Mouse (Mus musculus) midbrain, embryonic 15.5 days (tissue): ENCODE measurements around the gene Sim2. TPM values are rescaled to one million over a fixed set of nuclear protein-coding genes. Genes with fewer than 3 reads are reported as not detected.

Source experiments
- ATAC-seq: fragments of 200-750 bp; cut with Nextera tagmentation; replicated peaks from 2 replicates; pipeline ENCODE4 v1.8.0; 2017; ENCODE audit warnings: moderate TSS enrichment
- H3K27ac ChIP-seq: fragments of 300-500 bp; sonication (generic); 2 replicates; pipeline ENCODE4 v1.5.1; 2015; ENCODE audit warnings: mild to moderate bottlenecking, inconsistent platforms
- H3K27me3 ChIP-seq: fragments of 300-500 bp; sonication (generic); replicated peaks from 2 replicates; pipeline ENCODE4 v1.6.1; 2015; ENCODE audit warnings: inconsistent platforms
- H3K36me3 ChIP-seq: fragments of 300-500 bp; sonication (generic); replicated peaks from 2 replicates; pipeline ENCODE4 v1.6.1; 2015; ENCODE audit warnings: inconsistent platforms
- H3K4me1 ChIP-seq: fragments of 300-500 bp; sonication (generic); 2 replicates; pipeline ENCODE4 v1.6.1; 2015; ENCODE audit warnings: inconsistent platforms
- H3K4me2 ChIP-seq: fragments of 300-500 bp; sonication (generic); 2 replicates; pipeline ENCODE4 v1.6.1; 2015; ENCODE audit warnings: inconsistent platforms, mild to moderate bottlenecking, moderate library complexity
- H3K4me3 ChIP-seq: fragments of 300-500 bp; sonication (generic); 2 replicates; pipeline ENCODE4 v1.5.1; 2015; ENCODE audit warnings: mild to moderate bottlenecking, inconsistent platforms
- H3K9ac ChIP-seq: fragments of 300-500 bp; sonication (generic); 2 replicates; pipeline ENCODE4 v1.6.1; 2015; ENCODE audit warnings: mild to moderate bottlenecking, inconsistent platforms
- H3K9me3 ChIP-seq: fragments of 300-500 bp; sonication (generic); 2 replicates; pipeline ENCODE4 v1.6.1; 2016; ENCODE audit warnings: inconsistent platforms
- WGBS: fragments of 180-500 bp; shearing (Covaris S2); methylation state at CpG from one replicate; pipeline ENCODE4 v1.1.7; 2015; ENCODE audit warnings: mixed read lengths; 5-methylcytosine and 5-hydroxymethylcytosine counted together
- polyA plus RNA-seq: library from polyadenylated mRNA; unstranded; fragments of >200 nt; fragmentation: Nextera tagmentation; extraction: Ambion mirVana; gene quantifications from 2 replicates; pipeline ENCODE4 v1.2.1, GENCODE M21; 2015

Sim2 gene
- 0.06 and 0.25 TPM in 2 replicates for polyA plus RNA-seq

DNA sequence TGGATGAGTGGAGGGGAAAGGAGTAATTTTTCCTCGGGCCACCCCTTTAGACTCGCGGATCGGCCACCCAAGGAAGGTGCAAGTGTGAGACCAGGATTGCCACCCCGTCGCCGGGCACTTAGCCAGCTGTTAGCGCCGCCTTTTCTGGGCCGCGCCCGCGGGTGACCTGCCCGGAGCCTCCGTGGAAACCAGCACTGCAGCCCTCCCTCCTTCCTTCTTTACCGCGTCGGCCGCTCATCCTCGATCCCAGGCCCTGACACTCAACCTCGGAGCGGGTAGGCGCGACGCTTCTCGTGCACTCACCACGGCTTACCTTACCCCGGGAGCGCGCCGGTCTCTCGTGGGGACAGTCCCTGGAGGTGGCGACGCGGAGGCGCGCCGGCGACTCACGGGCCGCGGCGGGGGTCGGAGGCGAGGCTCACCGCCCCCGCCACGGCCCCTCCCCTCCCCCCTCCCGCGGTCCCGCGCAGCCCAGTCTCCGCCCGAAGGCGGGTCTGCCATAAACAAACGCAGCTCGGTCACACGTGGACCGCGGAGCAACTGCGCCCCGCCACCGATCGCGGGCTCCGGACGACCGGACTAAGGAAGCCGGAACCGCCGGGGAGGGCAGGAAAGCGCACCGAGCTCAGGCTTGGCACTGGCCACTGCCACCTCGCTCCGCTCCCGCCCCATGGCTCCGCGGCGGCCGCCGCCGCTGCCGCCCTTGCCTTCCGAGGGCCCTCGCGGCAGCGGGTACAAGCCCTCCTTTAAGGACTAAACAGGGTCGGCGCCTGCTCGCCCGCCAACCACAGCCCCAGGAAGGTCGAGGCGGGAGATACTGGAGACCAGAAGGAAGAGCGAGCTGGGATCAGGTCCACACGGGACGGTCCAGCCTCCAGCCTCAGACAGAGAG, at the start of gene Sim2:
TSS of gene Sim2 (plus strand) at position 221 of the 892 bp plus-strand sequence.
- peak within 1 kb of the TSS; percentile 17 for H3K4me3 ChIP-seq
- no peaks in the 10 kb centered on the region for H3K9me3 ChIP-seq
- 1% methylated on average over 95 of the region's 96 CpGs for WGBS
- ATAC-seq = 0 out of 2 replicates have a peak, but pooled peaks have one; percentile 37
- no peaks in the 10 kb centered on the region for H3K36me3 ChIP-seq
- H3K4me2 ChIP-seq = peak within 1 kb of the TSS; percentile 34
- no peak within 1 kb of the TSS for H3K9ac ChIP-seq
- H3K27ac ChIP-seq = no peak within 1 kb of the TSS
- peaks cover 19% of the 10 kb centered on the region for H3K4me1 ChIP-seq
- H3K27me3 ChIP-seq = peaks cover 87% of the 10 kb centered on the region

DNA sequence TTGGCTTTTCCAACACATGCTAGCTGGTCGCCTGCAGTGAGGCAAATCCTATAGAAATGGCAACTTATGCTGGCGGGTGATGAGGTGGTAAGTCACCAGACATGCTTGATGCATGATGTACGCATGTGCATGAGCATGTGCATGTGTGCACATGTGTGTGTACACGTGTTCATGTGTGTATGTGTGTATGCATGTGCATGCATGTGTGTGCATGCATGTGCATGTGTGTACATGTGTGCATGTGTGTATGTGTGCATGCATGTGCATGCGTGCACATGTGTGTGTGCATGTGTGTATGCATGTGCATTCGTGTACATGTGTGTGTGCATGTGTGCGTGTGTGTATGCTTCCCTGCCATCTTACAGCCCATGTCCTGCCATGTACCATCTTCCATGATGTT, 47.5 kb upstream of the Sim2 start:
- no peak for ATAC-seq
- Histone ChIP-seq H3K4me2 (no peak overlapping the region), H3K9me3 (no peaks in the 10 kb centered on the region), H3K9ac (no peak overlapping the region), H3K27ac (no peak overlapping the region), H3K27me3 (peaks cover 17% of the 10 kb centered on the region), H3K36me3 (no peaks in the 10 kb centered on the region), H3K4me1 (peaks cover 7% of the 10 kb centered on the region), H3K4me3 (no peak overlapping the region)
- 95% methylated on average over 7 of the region's 7 CpGs for WGBS

- 67% methylated on average over 12 of the region's 12 CpGs for WGBS
- Histone ChIP-seq H3K27ac (no peak overlapping the region), H3K4me1 (peaks cover 7% of the 10 kb centered on the region), H3K36me3 (no peaks in the 10 kb centered on the region), H3K27me3 (peaks cover 23% of the 10 kb centered on the region), H3K9me3 (no peaks in the 10 kb centered on the region), H3K4me3 (no peak overlapping the region), H3K9ac (no peak overlapping the region), H3K4me2 (no peak overlapping the region)
- ATAC-seq = no peak
Observed at GRCm38 (mm10) chr16:94038272-94038985, 46.3 kb upstream of the Sim2 start.

GRCm38 (mm10) chr16:94038986-94039341, 45.8 kb upstream of the Sim2 start:
- Histone ChIP-seq H3K9ac (no peak overlapping the region), H3K9me3 (no peaks in the 10 kb centered on the region), H3K36me3 (no peaks in the 10 kb centered on the region), H3K4me2 (no peak overlapping the region), H3K4me3 (no peak overlapping the region), H3K27ac (no peak overlapping the region), H3K27me3 (peaks cover 23% of the 10 kb centered on the region), H3K4me1 (peaks cover 7% of the 10 kb centered on the region)
- WGBS = 93% methylated on average over 9 of the region's 9 CpGs
- no peak for ATAC-seq

DNA sequence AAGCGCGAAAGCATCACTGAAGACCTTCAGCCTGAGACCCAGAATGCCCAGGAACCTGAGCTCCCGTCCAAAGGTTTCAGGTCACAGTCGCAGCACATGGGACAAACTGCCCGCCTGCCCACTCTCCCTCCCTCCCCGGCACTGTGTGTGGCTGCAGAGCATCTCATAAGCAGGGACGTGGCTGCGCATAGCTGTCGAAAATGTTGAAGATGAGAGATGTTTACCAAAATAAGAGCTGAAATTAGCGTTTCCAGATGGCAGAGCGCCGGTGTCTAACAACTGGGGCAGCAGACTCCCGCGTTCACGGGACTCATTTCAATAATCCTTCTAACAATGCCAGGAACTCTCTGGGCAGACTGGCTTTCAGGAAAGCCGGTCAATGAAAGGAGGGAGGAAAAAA, 44.2 kb upstream of the Sim2 start:
- WGBS = 8% methylated on average over 16 of the region's 16 CpGs
- peak overlapping the region; percentile 16 for H3K4me3 ChIP-seq
- no peaks in the 10 kb centered on the region for H3K9me3 ChIP-seq
- H3K4me1 ChIP-seq = peaks cover 7% of the 10 kb centered on the region
- peak overlapping the region; percentile 44 for H3K4me2 ChIP-seq
- H3K27ac ChIP-seq = no peak overlapping the region
- H3K27me3 ChIP-seq = peaks cover 23% of the 10 kb centered on the region
- H3K9ac ChIP-seq = 0 out of 2 replicates have a peak overlapping the region, but pooled peaks have one; percentile 10
- H3K36me3 ChIP-seq = no peaks in the 10 kb centered on the region
- ATAC-seq = no peak

DNA sequence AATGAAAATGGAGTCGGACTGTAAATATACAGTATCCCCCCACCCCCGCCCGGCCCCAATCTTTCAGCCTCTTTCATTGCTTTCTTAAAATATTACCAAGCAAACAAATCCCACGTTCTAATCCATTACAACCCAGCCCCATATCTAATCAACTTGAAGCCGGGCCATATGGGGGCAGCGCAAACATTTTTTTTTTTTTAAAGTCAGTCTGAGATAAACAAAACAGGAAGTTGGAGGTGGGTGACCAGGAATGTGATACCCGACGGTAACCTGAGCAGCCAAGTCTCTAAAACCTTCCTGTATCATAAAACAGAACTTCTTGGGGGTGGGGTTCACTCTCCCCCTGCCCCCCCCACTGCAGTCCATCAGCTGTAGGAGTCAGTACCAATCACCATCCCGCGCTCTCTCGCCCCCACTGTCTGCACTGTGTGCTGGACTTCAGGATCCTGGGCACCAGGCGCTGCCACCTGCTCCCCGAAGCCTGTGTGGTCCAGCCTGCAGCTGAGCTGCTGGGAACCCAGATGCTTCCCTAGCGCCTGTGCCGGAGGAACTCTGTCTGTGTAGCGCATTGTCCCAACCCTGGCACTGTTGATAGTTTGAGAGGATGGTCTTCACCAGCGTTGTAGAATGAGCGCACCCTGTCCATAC, 43.5 kb upstream of the Sim2 start:
- H3K4me2 ChIP-seq = peak overlapping the region; percentile 44
- ATAC-seq = peak; percentile 37; the same call in 1 of the 2 replicates
- H3K27ac ChIP-seq = no peak overlapping the region
- H3K4me1 ChIP-seq = peaks cover 7% of the 10 kb centered on the region
- H3K9me3 ChIP-seq = no peaks in the 10 kb centered on the region
- WGBS = 31% methylated on average over 18 of the region's 18 CpGs
- H3K36me3 ChIP-seq = no peaks in the 10 kb centered on the region
- peaks cover 23% of the 10 kb centered on the region for H3K27me3 ChIP-seq
- no peak overlapping the region for H3K9ac ChIP-seq
- peak overlapping the region; percentile 16; the same call in 1 of the 2 replicates for H3K4me3 ChIP-seq

- H3K4me3 ChIP-seq = no peak overlapping the region
- H3K9ac ChIP-seq = no peak overlapping the region
- no peak for ATAC-seq
- H3K27me3 ChIP-seq = peaks cover 15% of the 10 kb centered on the region
- WGBS = 100% methylated on average over 1 of the region's 1 CpGs
- no peaks in the 10 kb centered on the region for H3K36me3 ChIP-seq
- H3K4me1 ChIP-seq = peaks cover 7% of the 10 kb centered on the region
- H3K4me2 ChIP-seq = no peak overlapping the region
- no peak overlapping the region for H3K27ac ChIP-seq
- H3K9me3 ChIP-seq = no peaks in the 10 kb centered on the region
Observed at GRCm38 (mm10) chr16:94043797-94044196, 40.9 kb upstream of the Sim2 start.

- H3K9me3 ChIP-seq = no peaks in the 10 kb centered on the region
- ATAC-seq = no peak
- H3K9ac ChIP-seq = no peak overlapping the region
- WGBS = 56% methylated on average over 7 of the region's 7 CpGs
- H3K4me2 ChIP-seq = no peak overlapping the region
- no peak overlapping the region for H3K4me3 ChIP-seq
- no peaks in the 10 kb centered on the region for H3K36me3 ChIP-seq
- peaks cover 7% of the 10 kb centered on the region for H3K4me1 ChIP-seq
- no peak overlapping the region for H3K27ac ChIP-seq
- H3K27me3 ChIP-seq = peaks cover 12% of the 10 kb centered on the region
Observed at GRCm38 (mm10) chr16:94044996-94045395, 39.7 kb upstream of the Sim2 start.

- Histone ChIP-seq H3K27me3 (no peaks in the 10 kb centered on the region), H3K4me3 (no peak overlapping the region), H3K4me2 (no peak overlapping the region), H3K9ac (no peak overlapping the region), H3K4me1 (no peaks in the 10 kb centered on the region), H3K27ac (no peak overlapping the region), H3K36me3 (no peaks in the 10 kb centered on the region), H3K9me3 (no peaks in the 10 kb centered on the region)
- WGBS = 94% methylated on average over 3 of the region's 3 CpGs
- no peak for ATAC-seq
Observed at GRCm38 (mm10) chr16:94050368-94050767, 34.4 kb upstream of the Sim2 start.

GRCm38 (mm10) chr16:94055176-94055575, 29.6 kb upstream of the Sim2 start:
- H3K27me3 ChIP-seq = no peaks in the 10 kb centered on the region
- no peaks in the 10 kb centered on the region for H3K9me3 ChIP-seq
- H3K4me1 ChIP-seq = 0 out of 2 replicates have a peak, but pooled peaks cover 2% of the 10 kb centered on the region
- H3K36me3 ChIP-seq = no peaks in the 10 kb centered on the region
- no peak for ATAC-seq
- WGBS = 68% methylated on average over 12 of the region's 12 CpGs
- no peak overlapping the region for H3K4me3 ChIP-seq
- no peak overlapping the region for H3K4me2 ChIP-seq
- no peak overlapping the region for H3K27ac ChIP-seq
- no peak overlapping the region for H3K9ac ChIP-seq

GRCm38 (mm10) chr16:94055576-94055975, 29.2 kb upstream of the Sim2 start:
- ATAC-seq = no peak

GRCm38 (mm10) chr16:94059820-94060219, 24.9 kb upstream of the Sim2 start:
- H3K4me3 ChIP-seq = no peak overlapping the region
- H3K36me3 ChIP-seq = no peaks in the 10 kb centered on the region
- H3K27me3 ChIP-seq = no peaks in the 10 kb centered on the region
- no peaks in the 10 kb centered on the region for H3K9me3 ChIP-seq
- H3K9ac ChIP-seq = no peak overlapping the region
- 74% methylated on average over 9 of the region's 9 CpGs for WGBS
- H3K4me1 ChIP-seq = 0 out of 2 replicates have a peak, but pooled peaks cover 2% of the 10 kb centered on the region
- ATAC-seq = no peak
- no peak overlapping the region for H3K4me2 ChIP-seq
- H3K27ac ChIP-seq = no peak overlapping the region

More at GRCm38 (mm10) chr16:94055576-94055975, 29.2 kb upstream of the Sim2 start:
- Histone ChIP-seq H3K4me2 (no peak overlapping the region), H3K4me3 (no peak overlapping the region), H3K27me3 (no peaks in the 10 kb centered on the region), H3K36me3 (no peaks in the 10 kb centered on the region), H3K9me3 (no peaks in the 10 kb centered on the region), H3K9ac (no peak overlapping the region), H3K4me1 (0 out of 2 replicates have a peak, but pooled peaks cover 2% of the 10 kb centered on the region), H3K27ac (no peak overlapping the region)
- WGBS = 37% methylated on average over 8 of the region's 8 CpGs
